Mouse (Mus musculus): ENCODE measurements around the gene Cd82.

The Cd82 gene

DNA sequence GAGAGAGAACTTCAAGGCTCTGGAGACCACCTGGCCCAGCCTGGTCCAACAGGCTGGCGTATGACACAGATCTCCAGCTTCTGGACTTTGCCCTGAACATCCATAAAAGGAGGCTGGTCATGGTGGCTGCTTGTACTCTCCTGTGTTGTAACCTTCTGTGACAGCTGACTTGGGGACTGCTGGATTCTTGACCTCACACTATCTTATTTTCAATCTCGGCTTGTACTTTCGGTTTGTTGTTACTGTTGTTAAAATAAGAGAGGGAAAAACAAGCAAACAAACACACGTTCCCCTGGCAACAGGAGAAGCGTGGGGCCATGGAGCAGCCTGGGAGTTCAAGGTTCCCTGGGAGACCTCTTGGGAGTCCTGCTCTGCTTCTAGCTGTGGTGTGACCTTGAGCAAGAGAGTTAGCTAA, 17.7 kb downstream of the Cd82 start:
- no peak for DNase-seq (ENCODE audit: low read depth, low spot score)

DNA sequence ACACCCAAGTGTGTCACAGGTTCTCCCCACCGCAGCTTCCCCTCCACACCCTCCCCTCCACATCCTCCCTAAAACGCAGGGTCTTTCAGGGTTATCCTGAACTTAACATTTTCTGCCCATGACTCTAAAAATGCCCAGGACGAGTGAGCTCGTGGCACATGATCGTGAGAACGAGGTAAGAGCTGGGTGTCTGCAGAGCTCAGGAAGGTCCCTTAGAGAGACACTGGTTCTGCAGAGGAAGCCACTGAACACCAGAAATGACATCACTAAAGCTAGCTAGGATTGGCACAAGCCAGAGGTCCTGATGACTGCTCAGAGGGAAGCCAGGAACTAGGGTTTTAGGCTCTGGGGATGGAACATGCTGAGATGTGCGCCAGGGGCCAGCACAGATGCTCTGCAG, 18.7 kb downstream of the Cd82 start:
- no peak for DNase-seq (ENCODE audit: low read depth, low spot score)

DNA sequence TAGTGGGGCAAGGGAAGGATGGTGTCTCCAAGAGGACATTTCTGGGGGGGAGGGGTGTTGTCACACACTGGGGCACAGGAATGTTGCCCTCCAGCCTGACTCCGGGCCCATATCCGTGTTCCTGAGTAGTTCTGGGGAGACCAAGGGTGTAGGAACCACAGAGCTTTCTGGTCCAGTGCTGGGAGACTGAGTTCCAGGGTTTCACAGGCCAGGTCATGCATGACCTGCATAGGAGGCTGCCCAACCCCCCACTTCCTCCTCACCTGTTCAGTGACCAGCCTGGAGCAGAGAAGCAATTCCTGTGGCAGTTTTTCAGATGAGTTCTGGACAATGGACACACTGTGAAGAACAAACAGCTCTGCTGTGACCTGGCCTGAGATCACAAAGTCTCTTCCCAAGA, 19.8 kb downstream of the Cd82 start:
- no peak for DNase-seq (ENCODE audit: low read depth, low spot score)

DNA sequence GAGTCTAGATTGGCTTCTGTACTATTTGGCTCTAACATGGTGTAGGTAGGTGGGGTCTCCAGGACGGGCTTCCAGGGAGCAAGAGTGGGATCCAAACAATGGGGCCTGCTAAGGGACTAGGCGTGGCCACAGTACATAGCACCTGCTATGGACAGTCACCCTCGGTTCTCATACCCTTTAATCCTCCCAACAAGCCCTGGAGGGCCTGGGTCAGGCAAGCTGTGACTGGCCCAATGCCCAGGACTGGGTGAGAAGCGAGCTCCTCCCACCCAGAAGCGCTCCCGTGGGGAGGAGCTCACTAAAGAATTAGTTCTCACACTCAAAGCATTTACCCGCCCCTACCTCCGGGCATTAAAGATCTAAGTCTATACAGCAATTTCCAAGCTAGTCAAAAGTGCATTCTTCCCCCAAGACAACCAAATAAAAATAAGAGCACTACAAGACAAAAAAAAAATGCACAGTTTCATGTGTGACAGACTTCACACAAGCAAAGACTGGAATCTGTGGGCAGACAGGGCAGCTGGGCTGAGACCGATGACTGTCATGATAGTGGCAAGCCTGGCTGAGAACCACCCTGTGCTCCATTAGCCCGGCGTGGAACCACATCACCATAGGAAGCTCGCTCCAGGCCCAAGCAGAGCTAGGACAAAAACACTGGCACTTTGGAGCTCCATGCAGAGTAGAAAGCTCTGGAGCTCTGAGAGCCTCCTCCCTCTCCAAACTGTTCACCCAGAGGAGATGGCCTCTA, 23.0 kb downstream of the Cd82 start:
- no peak for DNase-seq (ENCODE audit: low read depth, low spot score)

DNA sequence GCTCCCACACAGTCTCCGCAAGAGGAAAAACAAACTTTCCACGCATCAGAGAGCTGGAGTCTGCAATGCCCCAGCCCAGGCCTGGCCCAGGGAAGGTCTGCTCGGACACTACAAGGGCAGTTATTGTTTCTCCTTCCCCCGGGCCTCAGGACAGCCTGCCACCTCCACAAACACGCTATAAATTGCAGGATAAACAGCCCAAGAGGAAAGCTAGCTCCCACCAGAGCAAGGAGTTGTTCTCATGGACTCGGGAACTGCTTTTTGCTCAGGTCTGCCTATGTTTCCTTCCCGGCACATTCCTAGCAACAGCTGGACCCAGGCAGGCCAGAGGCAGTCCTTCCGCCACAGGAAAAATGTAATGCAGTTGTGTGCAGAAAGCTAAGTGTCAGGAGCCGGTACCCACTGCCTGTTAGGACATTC, 23.6 kb downstream of the Cd82 start:
- DNase-seq (ENCODE audit: low read depth, low spot score) = no peak

DNA sequence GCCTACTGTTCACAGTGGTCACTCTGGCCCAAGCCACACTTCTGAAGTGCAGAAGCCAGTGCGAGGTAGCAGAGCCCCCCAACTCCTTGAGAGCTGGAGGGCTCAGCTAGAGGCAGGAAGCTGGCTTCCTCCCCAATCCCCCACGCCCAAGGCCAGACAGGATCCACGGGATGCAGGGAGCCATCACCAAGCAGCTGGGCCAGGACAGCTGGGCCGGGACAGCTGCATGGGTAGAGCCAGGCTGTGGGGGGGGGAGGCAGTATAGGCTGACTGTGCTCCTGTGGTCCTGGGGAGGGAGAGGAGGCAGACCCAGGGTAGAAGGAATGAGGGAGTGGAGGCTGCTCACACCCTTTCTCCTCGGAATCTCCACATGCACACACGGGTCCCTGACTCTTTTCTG, 24.6 kb downstream of the Cd82 start:
- DNase-seq (ENCODE audit: low read depth, low spot score) = no peak

DNA sequence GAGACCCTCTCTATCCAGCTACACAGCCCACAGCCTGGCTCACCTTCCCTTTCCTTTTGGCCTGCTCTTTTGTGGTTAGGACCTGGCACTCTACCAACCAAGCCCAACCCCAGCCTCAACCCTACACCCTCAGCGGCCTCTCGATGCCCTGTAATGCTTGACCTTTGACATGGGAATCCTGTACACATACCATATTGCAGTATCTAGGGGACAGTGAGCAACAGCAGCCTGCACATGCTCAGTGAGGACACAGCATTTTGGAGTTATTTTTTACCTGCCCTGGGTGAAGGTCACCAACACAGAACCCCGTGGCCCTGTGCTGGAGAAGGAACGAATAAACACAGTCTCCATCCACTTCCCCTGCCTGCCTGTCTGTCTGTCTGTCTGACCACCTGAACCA, 27.4 kb downstream of the Cd82 start:
- DNase-seq (ENCODE audit: low read depth, low spot score) = no peak

DNA sequence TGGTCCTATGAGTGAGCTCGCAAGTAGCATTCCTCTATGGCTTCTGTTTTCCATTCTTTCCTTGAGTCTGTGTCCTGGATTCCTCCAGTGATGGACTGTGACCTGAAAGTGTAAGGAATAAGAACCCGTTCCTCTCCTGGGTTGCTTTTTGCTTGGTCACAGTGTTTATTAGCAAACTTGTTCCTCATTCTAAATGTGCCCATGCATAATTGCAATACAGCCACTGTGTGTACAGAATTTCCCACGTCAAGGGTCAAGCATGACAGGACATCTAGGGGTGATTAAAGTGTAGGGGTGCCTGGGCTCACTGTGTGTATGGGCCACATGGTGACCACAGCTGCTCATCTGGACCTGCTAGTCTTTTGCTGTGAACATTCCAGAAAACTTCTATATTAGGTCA, 28.0 kb downstream of the Cd82 start:
- DNase-seq (ENCODE audit: low read depth, low spot score) = no peak

DNA sequence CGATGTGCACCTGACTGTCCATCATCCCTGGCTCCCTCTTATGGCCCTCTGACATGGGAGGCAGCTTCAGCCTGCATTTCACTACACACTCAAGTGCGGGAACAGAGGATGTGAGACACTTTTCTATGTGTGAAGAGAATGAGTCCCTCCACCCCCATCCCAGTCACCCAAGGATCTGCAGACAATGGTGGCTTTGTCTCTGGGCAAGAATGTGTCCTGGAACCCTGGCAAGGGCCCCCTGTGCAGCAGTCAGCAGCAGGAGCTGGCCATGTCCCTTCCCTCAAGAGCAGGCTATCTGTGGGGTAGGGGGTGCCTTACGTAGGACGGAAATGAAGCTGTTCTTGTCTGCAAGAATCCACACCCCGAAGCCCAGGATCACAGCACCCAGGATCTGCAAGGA, 29.4 kb downstream of the Cd82 start:
- no peak for DNase-seq (ENCODE audit: low read depth, low spot score)

DNA sequence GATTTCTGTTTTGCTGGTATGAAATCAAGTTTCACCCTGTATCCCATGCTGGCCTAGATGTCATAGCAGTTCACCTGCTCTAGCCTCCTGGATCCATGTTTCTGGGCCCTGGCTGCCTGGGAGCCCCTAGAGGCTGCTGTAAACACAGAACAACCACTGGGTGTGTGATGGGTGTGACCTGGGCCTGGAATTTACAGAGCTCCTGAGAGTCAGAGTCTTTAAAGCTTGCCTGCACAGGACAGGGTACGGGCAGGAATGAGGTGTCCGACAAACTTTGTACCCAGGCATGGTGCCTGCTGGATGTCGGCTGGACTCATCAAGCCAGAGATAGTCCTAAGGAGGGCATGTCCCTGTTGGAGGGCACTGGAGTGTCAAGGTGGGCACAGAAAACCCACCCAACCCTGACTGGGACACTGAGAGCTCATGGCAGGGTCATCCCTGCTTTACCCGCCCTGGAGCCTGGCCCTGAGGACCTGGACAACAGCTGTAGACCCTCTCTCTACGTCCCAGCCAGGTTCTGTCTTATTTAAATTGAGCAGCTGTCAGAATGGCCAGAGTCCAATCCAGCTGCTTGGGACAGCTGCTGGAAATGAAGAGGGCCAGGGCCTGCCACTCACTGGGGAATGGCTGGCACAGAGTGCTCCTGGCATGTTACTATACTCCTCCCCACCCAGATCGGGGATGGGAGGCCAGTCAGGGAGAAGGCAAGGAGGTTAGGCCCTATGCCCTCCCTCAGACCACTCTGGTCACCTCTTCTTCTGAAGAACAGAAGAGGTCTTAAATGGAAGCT, 30.1 kb downstream of the Cd82 start:
- DNase-seq (ENCODE audit: low read depth, low spot score) = no peak

DNA sequence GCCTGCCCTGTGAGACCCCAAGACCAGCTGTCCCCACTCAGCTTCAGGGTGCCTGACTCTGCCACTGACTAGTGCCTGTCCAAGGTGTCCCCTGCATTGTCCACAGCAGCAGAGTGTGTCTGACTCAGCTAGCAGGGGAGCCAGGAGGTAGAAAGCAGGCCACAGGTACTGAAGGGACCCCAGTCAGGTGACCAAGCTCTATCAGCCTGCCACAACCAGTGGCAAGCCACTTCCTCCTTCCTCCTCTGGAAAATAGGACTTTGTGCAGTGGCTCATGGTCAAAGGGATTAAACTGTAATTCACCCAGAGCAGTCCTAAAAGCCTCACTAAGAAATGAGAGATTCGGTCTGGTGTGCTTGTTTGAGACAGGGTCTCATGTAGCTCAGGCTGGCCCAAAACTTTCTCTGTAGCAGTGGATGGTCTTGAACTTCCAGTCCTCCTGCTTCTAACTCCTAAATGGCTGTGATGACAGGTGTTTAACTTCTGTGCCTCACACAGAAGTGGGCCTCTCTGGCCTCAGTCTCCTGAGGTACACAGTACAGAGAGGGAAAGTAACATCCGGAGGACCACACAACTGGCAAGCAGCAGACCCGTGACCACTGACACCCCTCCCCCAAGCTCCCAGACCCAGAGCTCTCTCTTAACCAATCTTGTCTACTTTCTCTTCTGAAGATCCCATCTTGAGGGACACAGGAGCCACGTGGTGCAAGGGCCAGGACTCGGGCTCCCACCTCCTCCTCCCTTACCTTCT, 31.2 kb downstream of the Cd82 start:
- DNase-seq (ENCODE audit: low read depth, low spot score) = no peak

DNA sequence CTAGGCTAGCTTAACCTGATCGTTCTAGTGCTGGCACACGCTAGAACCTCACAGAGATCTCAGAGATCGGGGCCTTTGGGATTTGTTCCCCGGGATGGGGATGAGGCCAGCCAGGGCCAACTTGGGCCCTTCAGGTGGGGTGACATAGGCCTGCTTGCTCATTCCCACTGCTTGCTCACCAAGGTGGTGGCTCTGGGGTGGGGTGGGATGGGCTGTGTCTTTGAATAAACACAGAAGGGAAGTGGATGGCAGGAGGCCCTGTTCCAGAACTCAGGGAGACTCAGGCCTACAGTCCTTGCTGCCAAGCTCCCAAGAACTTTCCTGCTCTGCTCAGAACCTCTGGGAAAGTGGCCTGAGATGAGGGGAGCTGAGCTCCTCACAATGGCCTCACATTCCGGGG, 31.9 kb downstream of the Cd82 start:
- DNase-seq (ENCODE audit: low read depth, low spot score) = no peak

DNA sequence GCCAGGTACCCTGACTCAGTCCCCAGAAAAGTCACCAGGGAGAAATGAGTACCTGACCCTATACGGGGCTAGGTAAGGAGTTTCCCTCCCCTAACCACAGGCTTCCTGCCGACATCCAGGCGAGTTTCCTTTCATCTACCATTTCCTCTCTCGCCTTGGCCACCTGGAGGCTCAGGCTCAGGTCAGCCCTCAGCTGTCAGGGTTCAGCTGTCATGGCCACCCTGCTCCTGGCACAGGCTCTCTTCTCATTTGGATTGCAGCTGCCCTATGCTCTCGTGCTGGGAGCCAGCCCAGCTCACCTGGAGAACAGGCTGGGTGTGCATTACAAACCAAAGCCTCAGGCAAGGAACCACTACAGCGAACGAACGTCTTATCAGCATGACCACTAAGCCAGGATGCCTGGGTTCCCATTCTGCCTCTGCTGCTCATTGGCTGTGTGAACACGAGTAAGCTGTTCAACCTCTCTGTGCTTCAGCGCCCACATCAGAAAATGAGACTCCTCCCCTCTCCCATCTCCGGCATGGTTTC, 34.9 kb downstream of the Cd82 start:
- no peak for DNase-seq (ENCODE audit: low read depth, low spot score)

DNA sequence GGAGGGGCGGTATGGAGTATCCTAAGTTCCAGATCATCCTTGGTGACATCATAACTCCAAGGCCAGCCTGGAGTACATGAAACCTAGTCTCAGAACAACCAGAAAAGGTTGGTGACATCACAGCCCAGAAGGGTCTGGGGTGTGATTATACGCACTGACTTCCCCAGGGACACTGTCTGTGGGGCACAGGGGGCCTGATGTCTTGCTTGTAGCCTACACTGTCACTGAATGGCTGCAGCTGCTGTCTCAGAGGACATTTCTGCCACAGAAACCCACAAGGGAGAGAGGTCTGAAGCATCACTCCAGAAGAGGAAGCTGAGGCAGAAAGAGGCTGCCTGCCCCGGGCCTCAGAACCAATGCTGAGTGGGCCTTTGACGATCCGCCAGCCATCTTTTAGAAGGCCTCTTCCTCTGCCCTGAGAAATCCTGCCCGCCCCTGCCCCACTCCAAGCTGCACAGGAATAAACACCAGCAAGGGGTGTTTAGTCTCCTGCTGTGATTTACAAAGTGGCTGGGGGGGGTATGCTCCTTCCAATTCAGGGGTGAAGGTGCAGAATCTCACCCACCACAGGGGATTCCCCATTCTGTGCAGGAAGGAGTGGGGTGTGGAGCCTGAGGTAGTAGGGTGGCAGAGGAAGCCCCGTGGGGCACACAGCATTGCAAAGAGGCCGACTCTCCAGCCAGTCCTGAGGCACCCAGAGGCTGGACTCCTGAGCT, 35.8 kb downstream of the Cd82 start:
- DNase-seq (ENCODE audit: low read depth, low spot score) = no peak

DNA sequence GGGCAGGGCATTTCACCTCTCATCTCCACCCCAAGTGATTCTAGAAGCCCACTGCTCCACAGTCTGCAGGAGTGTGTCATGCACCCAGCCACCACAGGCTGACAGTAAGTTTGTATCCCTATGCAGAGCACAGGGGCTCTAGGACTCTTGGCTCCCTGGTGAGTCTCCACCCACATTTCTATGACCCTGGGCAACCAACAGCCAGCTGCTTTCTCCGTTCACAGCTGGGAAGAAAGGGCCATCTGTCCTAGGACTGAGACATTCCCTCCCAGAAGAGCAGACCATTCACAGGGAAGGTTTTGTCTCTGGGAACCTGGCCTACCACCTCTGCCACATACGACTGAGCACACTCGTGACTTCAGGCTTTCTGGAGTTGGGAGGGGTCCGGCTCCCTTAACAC, 37.1 kb downstream of the Cd82 start:
- DNase-seq (ENCODE audit: low read depth, low spot score) = no peak

DNA sequence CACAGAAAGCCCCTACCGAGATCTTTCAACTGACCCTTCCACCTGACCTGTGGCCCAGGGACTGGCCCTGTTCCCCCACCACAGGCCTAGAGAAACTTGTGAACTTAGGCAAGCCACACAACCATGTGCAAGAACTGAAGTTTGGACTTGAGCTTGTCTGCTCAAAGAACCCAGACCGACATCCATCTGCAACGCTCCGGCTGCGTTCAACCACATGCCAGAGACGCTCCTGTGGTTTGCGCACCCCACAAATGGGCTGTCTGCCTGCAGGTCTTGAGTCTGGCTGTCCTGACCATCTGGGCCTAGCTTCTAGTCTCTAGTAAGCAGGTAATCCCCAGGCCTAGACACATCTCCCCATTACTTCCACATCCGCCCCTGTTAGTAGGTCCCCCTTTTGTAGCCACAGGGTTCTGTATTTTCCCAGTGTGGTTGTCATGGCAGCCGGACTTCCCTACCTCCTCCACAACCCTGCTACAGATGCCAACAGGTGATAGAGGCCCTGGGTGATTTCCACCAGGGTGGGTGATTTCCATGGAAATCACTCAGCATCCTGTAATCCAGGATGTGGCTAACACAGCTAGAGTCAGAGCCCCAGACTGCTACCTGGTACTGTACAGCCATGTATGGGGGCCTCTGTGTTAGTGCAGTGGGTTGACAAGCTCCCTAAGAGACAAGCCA, 38.5 kb downstream of the Cd82 start:
- no peak for DNase-seq (ENCODE audit: low read depth, low spot score)

DNA sequence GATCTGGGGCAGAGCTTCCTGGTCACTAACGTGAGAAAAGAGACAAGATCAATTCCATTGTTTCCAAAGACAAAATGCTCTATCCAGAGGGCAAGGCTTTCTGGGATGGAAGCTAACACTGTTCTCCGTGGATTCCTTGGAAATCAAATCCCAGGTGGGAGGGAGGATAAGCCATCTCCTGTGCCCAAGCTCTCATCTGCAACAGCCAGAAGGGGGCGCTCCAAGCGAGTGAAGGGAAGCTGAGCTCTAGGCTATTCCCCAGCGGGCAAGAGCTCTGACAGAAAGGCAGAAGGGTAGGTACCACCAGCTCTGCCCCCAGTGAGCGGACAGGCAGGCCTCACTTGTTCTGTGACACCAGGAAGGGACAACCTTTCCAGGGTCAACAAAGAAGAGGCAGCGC, 41.6 kb downstream of the Cd82 start:
- peak; percentile 63 for DNase-seq (ENCODE audit: low read depth, low spot score)

DNA sequence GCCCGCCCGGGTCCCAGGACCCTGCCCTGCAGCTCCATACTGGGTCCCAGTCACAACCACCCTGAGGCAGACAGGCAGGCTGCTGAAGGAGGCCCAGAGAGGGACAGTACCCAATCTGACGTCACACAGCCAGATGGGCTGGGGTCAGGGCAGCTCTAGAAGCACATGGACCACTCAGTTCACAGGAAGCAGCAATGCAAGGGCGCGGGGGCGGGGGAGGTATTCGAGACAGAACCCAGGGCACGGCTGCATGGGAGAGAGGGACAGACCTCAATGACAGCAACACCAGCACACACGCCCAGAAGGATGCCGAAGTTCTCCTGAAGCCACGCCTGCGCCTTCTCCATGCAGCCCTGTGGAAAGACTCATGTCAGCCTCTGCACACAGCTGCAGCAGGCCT, 43.0 kb downstream of the Cd82 start:
- no peak for DNase-seq (ENCODE audit: low read depth, low spot score)

DNA sequence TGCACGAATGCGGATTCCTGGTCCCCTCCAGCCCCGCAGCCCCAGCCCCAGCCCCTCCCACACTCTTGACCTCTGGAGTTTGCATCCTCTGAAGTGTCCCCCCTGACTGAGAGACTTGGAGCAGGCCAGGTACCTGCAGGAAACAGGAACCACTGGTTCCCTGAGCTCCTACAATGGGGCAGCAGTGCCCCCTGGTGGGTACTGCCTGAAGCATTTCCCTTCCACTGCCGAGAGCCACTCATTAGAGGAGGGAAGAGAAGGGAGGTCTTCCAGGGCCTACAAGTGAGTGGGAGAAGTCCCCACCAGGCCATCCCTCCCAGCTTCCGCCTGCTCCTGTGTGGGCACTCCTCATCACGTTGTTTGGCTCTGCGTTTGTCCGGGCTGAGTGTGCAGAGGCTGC, 44.5 kb downstream of the Cd82 start:
- peak; percentile 58 for DNase-seq (ENCODE audit: low read depth, low spot score)

DNA sequence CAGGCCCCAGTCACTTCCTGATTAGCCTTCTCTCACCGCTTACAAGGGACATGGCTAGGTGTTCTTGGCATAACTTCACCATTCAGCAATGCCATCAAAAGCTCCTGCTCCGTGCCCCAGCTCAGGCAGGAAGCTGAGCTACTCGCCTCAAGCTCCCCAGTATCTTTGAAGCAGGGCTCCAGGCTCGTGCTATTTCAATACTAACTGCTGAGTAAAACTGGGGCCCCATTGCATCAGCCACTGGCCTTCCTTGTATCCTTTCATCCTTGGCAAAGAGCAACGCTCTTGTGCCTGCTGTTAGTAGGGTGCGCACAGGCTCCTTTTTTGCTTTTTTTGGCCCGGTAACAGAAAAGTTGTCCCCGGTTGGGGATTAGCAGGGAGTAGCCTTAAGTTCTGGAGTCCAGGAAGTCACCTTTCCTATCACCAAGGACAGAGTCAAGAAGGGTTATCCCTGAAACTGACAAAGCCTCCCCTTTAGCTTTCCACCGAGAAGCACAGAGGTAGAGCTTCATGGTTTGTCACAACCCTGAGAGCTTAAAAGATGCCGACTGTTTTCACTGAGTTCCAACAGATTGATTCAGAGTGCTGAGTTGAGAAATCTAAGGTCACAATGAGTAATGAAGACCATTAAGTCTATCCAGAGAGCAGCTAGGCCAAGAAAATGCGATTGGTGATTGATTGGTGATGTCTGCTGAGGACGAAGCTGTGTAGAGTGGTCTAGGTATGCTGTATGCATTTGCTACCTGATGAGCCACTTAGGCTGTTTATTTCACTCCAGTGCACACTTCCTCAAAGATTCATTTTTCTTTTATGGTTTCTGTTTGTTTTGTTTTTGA, 45.8 kb downstream of the Cd82 start:
- no peak for DNase-seq (ENCODE audit: low read depth, low spot score)
